Mouse (Mus musculus): ENCODE results near the gene Klhl36.

GRCm38 (mm10) chr8:119901349-119901748 lies 39.3 kb downstream of the Klhl36 start:
- TF ChIP-seq CTCF (IDR thresholded peaks at IDR 0.05; ENCODE audit: borderline replicate concordance, extremely low read depth, insufficient read depth, insufficient read length) (no peak), POLR2A (IDR thresholded peaks at IDR 0.05; ENCODE audit: borderline replicate concordance, extremely low read depth, insufficient read depth, insufficient read length, poor library complexity, severe bottlenecking) (no peak)

Data from brain, embryonic 14.5 days (tissue).